Mouse (Mus musculus) brain, embryonic 14.5 days (tissue): Measurements from ENCODE around the gene Chst5.
"Not testable (repeated sequence)": the region's sequence is repeated elsewhere in the genome, so short reads cannot be mapped to it uniquely, and the experiment has no call there.

Experiments
- CTCF ChIP-seq: fragments of 200-500 bp; IDR thresholded peaks from 2 replicates; pipeline ENCODE4 v1.5.1; 2012; ENCODE audit warnings: inconsistent platforms, mild to moderate bottlenecking, moderate library complexity, borderline replicate concordance; ENCODE audit not compliant: insufficient read depth, insufficient read length; ENCODE audit errors: extremely low read depth
- POLR2A ChIP-seq: fragments of 200-500 bp; IDR thresholded peaks from 2 replicates; pipeline ENCODE4 v1.6.1; 2012; ENCODE audit warnings: mild to moderate bottlenecking, inconsistent platforms, borderline replicate concordance; ENCODE audit not compliant: poor library complexity, insufficient read depth, insufficient read length, severe bottlenecking; ENCODE audit errors: extremely low read depth

DNA sequence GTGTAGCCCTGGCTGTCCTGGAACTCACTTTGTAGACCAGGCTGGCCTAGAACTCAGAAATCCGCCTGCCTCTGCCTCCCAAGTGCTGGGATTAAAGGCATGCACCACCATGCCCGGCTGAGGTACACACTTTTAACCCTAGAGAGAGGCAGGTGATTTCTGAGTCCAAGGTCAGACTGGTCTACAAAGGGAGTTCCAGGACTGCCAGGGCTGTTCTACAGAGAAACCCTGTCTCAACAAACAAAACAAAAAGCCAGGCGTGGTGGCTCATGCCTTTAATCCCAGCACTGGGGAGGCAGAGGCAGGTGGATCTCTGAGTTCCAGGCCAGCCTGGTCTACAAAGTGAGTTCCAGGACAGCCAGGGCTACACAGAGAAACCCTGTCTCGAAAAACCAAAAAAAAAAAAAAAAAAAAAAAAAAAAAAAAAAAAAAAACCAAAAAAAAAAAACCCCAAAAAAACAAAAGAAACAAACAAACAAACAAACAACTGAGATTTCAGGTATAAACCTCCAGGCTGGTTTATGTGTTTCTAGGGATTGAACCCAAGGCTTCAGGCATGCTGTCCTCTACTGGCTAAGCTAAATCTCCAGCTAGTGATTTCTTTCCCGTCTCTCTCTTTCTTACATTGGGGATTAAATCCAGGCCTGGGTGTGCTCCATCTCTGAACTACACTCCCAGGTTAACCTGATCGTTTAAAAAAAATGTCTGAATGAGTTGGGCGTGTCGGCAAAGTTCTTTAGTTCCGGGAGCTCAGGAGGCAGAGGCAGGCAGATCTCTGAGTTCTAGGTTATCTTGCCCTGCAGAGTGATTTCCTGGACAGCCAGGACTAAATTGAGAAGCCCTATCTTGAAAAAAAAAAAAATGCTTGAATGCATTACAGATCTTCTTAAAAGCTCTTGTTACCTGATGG, 28.1 kb upstream of the Chst5 start:
- not testable (repeated sequence) for TF ChIP-seq CTCF, POLR2A
